Mouse (Mus musculus) kidney, adult 2 months (tissue): ENCODE measurements at regions not wholly inside any gene's neighbourhood (a gene's known extent, or its start where the extent isn't known, plus 50 kb on each side); places are given as distances from the start of the nearest gene placed in this dataset.

Experiments
- DNase-seq: peaks from one replicate; pipeline ENCODE4 v3.0.0; 2021
- H3K27ac ChIP-seq: fragments of 200-500 bp; 2 replicates; pipeline ENCODE4 v1.5.1; 2012; ENCODE audit warnings: low read depth, low read length, control low read depth, inconsistent platforms; ENCODE audit not compliant: insufficient read depth
- H3K27me3 ChIP-seq: fragments of 200-500 bp; replicated peaks from 2 replicates; pipeline ENCODE4 v1.6.1; 2012; ENCODE audit warnings: mild to moderate bottlenecking, moderate library complexity, low read length, inconsistent platforms; ENCODE audit not compliant: control insufficient read depth, insufficient read depth
- H3K36me3 ChIP-seq: fragments of 200-500 bp; 2 replicates; pipeline ENCODE4 v1.6.1; 2012; ENCODE audit warnings: mild to moderate bottlenecking, moderate library complexity, low read length, inconsistent platforms; ENCODE audit not compliant: control insufficient read depth, insufficient read depth
- H3K4me1 ChIP-seq: fragments of 200-500 bp; 2 replicates; pipeline ENCODE4 v1.6.1; 2011; ENCODE audit warnings: low read length; ENCODE audit not compliant: control insufficient read depth, insufficient read depth
- H3K4me3 ChIP-seq: fragments of 200-500 bp; 2 replicates; pipeline ENCODE4 v1.5.1; 2011; ENCODE audit warnings: mild to moderate bottlenecking, low read depth, low read length, control low read depth; ENCODE audit not compliant: insufficient read depth
- CTCF ChIP-seq: fragments of 200-500 bp; conservative IDR thresholded peaks from 2 replicates; pipeline ENCODE4 v1.5.1; 2011; ENCODE audit warnings: low read depth, mild to moderate bottlenecking, control low read depth, low read length, moderate library complexity, mixed read lengths; ENCODE audit not compliant: insufficient read depth, insufficient read length
- POLR2A ChIP-seq: fragments of 200-500 bp; IDR thresholded peaks from one replicate; pipeline ENCODE4 v1.6.1; 2011; ENCODE audit warnings: low read depth, low read length, control low read depth
- WGBS: fragments of 180-500 bp; shearing (Covaris S2); methylation state at CpG from one replicate; pipeline ENCODE4 v1.1.7; 2018; 5-methylcytosine and 5-hydroxymethylcytosine counted together

DNA sequence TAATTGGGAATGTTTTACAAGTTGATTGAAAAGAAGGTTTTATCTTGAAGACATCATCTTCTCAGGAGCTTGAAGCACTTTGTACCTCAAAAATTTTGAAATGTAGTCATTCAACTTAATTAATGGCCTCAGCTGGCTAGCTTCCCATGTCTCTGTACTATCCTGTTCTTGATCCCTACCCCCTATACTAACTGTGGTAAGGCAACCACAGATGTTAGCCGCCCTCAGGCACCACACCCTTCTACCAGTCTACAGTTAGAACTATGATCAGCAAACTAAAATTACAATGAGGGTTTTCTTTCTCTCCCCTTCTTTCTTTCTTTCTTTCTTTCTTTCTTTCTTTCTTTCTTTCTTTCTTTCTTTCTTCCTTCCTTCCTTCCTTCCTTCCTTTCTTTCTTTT lies 225.1 kb upstream of the Mef2c start:
- 78% methylated on average over 1 of the region's 1 CpGs for WGBS
- Histone ChIP-seq H3K4me1 (no peaks in the 10 kb centered on the region), H3K4me3 (no peak overlapping the region), H3K27me3 (no peaks in the 10 kb centered on the region), H3K36me3 (no peaks in the 10 kb centered on the region), H3K27ac (no peak overlapping the region)
- TF ChIP-seq POLR2A (no peak), CTCF (no peak)
- no peak for DNase-seq

DNA sequence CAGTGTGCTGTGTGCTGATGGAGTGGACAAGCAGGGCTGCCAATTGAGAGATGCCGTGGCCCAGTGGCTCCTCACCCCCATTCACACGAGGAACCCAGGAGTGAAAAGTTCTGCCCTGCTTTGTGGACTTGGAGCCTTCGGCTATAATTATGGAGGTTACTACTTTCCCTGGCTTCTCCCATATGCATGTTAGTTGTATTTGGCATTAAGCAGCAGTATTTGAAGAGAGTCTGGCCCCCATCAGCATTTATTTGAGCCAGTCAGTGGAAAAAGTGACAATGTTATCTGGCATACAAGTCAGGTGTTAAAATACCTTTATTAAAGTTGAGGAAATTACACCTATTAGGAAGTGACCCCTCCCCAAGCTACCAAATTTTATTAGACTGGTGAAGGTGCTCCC lies 196.1 kb upstream of the Mef2c start:
- Histone ChIP-seq H3K4me3 (no peak overlapping the region), H3K27me3 (no peaks in the 10 kb centered on the region), H3K27ac (no peak overlapping the region), H3K4me1 (no peaks in the 10 kb centered on the region), H3K36me3 (no peaks in the 10 kb centered on the region)
- WGBS: 83% methylated on average over 3 of the region's 3 CpGs
- TF ChIP-seq CTCF (no peak), POLR2A (no peak)
- no peak for DNase-seq

DNA sequence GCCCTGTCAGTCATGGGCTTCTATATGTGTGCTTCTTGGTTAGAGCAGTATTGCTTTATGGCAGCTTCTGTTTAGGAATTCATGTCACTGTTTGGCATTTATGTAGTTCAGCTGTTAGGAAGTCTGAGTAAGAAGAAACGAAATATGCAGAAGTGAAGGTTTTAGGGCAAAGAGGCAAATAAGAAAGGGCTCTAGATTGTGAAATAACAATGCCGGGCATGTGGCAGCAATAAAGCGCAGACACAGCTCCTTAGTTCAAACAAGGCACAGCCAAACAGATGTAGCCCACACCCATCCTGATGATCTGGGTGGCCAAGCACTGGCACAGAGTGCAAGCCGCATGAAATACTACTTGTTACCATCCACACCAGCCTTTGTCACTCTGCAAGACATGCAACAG lies 175.3 kb upstream of the Mef2c start:
- H3K4me3 ChIP-seq: no peak overlapping the region
- no peak overlapping the region for H3K27ac ChIP-seq
- no peaks in the 10 kb centered on the region for H3K27me3 ChIP-seq
- DNase-seq: no peak
- H3K36me3 ChIP-seq: no peaks in the 10 kb centered on the region
- TF ChIP-seq POLR2A (no peak), CTCF (no peak)
- no peaks in the 10 kb centered on the region for H3K4me1 ChIP-seq
- 65% methylated on average over 4 of the region's 4 CpGs for WGBS

DNA sequence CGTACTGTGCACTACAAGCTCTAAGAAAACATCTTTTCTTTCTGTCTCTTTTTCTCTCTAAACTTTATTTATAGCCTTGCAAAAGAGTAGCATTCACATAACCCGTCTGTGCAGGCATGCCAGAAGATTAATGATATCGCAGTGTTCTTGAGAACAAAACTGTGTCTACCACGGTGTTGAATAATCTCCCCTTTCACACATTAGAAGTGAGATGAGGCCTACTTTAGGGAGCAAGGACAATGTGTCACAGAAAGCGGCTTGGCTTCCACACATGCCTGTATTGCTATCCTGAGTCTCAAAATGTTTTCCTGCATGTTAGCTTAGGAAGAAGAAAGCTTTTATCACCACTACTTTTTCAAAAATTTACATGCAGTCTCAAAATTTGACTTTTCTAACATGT lies 170.1 kb upstream of the Mef2c start:
- no peak for DNase-seq
- Histone ChIP-seq H3K27me3 (no peaks in the 10 kb centered on the region), H3K4me1 (no peaks in the 10 kb centered on the region), H3K27ac (no peak overlapping the region), H3K4me3 (no peak overlapping the region), H3K36me3 (no peaks in the 10 kb centered on the region)
- TF ChIP-seq POLR2A: no peak
- no peak for TF ChIP-seq CTCF
- 28% methylated on average over 5 of the region's 5 CpGs for WGBS

DNA sequence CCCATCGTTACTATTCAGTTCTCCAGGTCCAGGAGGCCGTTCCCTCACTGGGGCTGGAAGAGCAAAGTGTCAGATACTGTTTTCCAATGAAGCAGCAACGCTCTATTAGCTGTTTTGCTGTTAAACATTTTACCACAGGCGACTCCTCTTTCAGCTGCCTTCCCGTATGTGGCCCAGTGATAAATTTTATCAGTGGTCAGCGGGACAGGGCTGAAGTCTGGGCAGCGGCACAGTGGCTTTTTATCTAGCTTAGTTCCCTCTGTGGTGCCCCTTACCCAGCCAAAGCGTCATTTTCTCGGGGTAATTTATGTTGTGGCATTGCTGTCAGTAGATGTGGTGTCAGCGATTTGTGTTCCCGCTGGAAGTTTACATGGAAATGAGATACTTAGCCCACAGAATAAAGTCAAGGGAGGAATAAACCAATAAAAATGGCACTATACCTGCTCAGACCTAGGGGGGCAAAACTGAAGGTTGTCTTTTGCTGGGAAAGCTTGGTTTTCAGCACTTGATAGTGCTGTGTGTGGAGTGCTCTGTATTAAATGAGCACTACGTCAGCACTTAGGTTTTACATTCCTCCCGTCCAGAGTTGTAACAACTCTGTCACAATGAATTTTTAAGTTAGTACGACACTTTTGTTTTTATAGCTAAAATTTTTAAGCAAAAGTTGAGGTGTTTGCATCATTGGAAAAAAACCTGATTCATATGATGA lies 159.1 kb upstream of the Mef2c start:
- TF ChIP-seq CTCF (no peak), POLR2A (no peak)
- Histone ChIP-seq H3K4me1 (no peaks in the 10 kb centered on the region), H3K27ac (no peak overlapping the region), H3K27me3 (no peaks in the 10 kb centered on the region), H3K36me3 (no peaks in the 10 kb centered on the region), H3K4me3 (no peak overlapping the region)
- DNase-seq: no peak
- 37% methylated on average over 14 of the region's 14 CpGs for WGBS

DNA sequence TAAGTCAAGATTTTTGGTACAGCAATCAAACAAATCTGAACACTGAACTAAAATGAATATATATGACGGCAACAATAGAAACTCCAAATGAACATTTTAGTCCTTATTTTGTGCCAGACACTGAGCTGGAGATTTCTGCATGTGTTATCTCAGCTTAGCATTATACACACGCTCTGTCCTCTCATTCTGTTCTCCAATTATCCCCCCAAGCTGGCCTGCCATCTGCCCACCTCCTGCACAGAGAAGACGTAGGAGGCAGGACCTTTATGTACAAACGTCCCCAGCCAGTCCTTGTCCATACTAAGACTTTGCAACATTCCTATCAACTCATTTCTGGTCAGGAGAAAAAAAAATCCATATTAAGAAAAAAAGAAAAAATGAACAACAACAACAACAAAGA lies 148.5 kb upstream of the Mef2c start:
- Histone ChIP-seq H3K4me1 (no peaks in the 10 kb centered on the region), H3K27me3 (no peaks in the 10 kb centered on the region), H3K27ac (no peak overlapping the region), H3K4me3 (no peak overlapping the region), H3K36me3 (no peaks in the 10 kb centered on the region)
- TF ChIP-seq CTCF: no peak
- no peak for TF ChIP-seq POLR2A
- no peak for DNase-seq
- 80% methylated on average over 4 of the region's 4 CpGs for WGBS

DNA sequence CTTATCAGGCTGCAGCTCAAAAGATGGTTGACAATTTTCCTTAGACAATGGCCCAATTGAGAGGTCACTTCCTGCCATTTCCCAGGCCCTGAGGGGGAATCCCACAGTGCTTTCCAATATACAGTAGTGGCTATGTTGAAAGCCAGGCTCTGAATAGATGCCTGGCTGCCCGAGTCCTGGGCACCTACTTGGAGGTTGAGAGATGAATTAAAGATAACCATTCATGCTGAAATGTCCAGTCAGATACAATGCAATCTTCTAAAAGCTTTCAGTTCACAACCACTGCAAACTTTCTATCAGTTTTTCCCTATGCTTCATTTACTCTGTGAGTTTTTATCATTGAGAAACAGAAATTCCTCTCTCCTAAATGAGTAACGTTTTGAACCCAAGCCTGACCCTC lies 143.3 kb upstream of the Mef2c start:
- WGBS: 68% methylated on average over 2 of the region's 2 CpGs
- Histone ChIP-seq H3K36me3 (no peaks in the 10 kb centered on the region), H3K4me3 (no peak overlapping the region), H3K4me1 (no peaks in the 10 kb centered on the region), H3K27ac (no peak overlapping the region), H3K27me3 (no peaks in the 10 kb centered on the region)
- DNase-seq: no peak
- TF ChIP-seq POLR2A: no peak
- TF ChIP-seq CTCF: no peak

DNA sequence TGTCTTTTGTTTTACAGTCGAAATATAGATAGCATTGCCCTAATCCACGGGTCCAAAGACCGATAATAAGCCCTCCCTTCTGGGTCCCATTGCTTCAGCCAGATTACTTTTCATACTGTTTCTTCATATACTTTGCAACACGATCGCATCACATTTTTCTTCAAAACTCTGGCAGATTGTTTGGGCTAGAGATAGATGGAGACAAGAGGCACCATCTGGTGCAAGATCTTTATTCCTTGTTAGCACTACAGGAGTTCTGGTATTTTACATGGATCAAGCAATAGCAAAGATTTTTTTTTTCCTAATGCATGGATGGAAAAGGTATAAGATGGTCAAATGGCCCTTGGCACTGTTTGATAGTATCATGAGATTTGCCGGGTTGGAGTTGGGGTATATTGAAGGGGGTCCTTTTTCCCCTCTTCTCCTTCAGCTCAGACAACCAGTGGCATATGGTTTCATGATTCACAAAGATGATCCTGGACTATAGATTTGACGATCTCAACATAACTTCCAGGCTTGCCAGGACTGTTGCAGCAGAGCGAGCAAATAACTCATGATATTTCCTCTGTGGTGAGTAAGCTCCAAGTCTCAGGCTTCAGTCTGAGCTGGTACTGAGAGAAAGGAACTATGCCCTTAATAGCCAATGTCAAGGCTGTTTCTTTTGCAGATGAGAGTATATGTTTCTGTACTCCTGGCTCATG lies 127.6 kb upstream of the Mef2c start:
- WGBS: 91% methylated on average over 8 of the region's 8 CpGs
- H3K36me3 ChIP-seq: no peaks in the 10 kb centered on the region
- no peak for DNase-seq
- no peak overlapping the region for H3K27ac ChIP-seq
- H3K4me3 ChIP-seq: no peak overlapping the region
- no peaks in the 10 kb centered on the region for H3K27me3 ChIP-seq
- no peaks in the 10 kb centered on the region for H3K4me1 ChIP-seq
- TF ChIP-seq POLR2A: no peak
- no peak for TF ChIP-seq CTCF
